In the genomic region with DNA sequence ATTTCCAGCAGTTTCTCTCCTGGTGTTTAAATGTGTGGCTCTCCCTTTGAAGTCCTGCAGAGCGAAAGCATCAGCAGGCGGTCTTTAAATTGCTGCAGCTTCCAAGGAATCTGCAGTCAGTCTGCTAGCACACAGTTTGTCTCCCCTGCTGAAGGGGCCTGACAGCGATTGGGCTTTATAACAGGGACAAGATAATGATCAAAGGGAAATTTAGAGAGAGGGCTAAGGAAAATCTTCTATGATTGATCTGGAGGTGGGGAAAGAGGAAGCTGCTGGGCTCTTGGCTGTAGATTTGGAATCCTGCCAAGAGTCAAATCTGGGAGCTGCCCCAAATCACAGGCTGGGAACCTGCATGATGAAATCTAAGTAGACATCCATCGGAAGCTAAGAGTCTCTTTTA, we compare ENCODE assay signal across 10 mouse cellular contexts.
A peak's percentile ranks its signal among the peaks of the same experiment; 100 is the strongest.
DNase-seq lines count a peak whose midpoint lies in the region; ATAC-seq and TF ChIP-seq lines count a peak whose summit lies in the region.
"Had no signal": no experiment of that assay in that cellular context is flagged by ENCODE, and none has a peak within 500 bp of the region (broad histone marks: within the 10 kb centered on the region; RNA-seq: fewer than 3 reads in every experiment).

No protein-coding gene starts in this region.

- no peak overlapping the region for H3K27ac ChIP-seq in heart, embryonic 13.5 days (replicated peaks)
- H3K27ac ChIP-seq in kidney, adult 2 months (ENCODE audit: insufficient read depth, low read depth, low read length), result no peak overlapping the region
- no peak overlapping the region for H3K27ac ChIP-seq in kidney, embryonic 14.5 days (ENCODE audit: low read depth, low read length)

- no peak for TF ChIP-seq CTCF in kidney, adult 2 months (conservative IDR thresholded peaks at IDR 0.05; ENCODE audit: insufficient read depth, insufficient read length, low read depth, low read length)

- ATAC-seq in heart, embryonic 13.5 days (ENCODE audit: extremely low read depth, insufficient number of reproducible peaks, low FRiP score, low TSS enrichment), result no peak
- ATAC-seq in kidney, embryonic 14.5 days (ENCODE audit: low FRiP score, low TSS enrichment), result no peak

- H3K4me3 ChIP-seq in heart, embryonic 13.5 days, result no peak overlapping the region
- H3K4me3 ChIP-seq in kidney, adult 2 months (ENCODE audit: insufficient read depth, low read depth, low read length), result no peak overlapping the region
- no peak overlapping the region for H3K4me3 ChIP-seq in kidney, embryonic 14.5 days (ENCODE audit: low read length)
- H3K4me3 ChIP-seq: myocyte had no signal

- H3K27me3 ChIP-seq in heart, embryonic 13.5 days (replicated peaks), result no peaks in the 10 kb centered on the region
- no peaks in the 10 kb centered on the region for H3K27me3 ChIP-seq in kidney, adult 2 months (replicated peaks; ENCODE audit: control insufficient read depth, insufficient read depth, low read length)
- no peaks in the 10 kb centered on the region for H3K27me3 ChIP-seq in kidney, embryonic 14.5 days (ENCODE audit: control insufficient read depth, insufficient read depth, low read length)

- DNase-seq in heart, adult 9 months (ENCODE audit: low spot score in 2 of 2), result no peak
- DNase-seq in R1 (ENCODE audit: low read depth, low spot score), result peak; percentile 17
- peak; percentile 51 for DNase-seq in embryo, embryonic 9.5 days (ENCODE audit: extremely low spot score)
- DNase-seq in mesoderm, embryonic 11.5 days (ENCODE audit: low read depth, low spot score), result peak; percentile 61
- no peak for DNase-seq in kidney, adult 2 months
- DNase-seq in frontal cortex, postnatal 10 days (ENCODE audit: low spot score in 2 of 2), result no peak

- H3K4me1 ChIP-seq in heart, embryonic 13.5 days, result peaks cover 15% of the 10 kb centered on the region
- peaks cover 4% of the 10 kb centered on the region; the same call in 1 of the 2 replicates for H3K4me1 ChIP-seq in kidney, adult 2 months (ENCODE audit: control insufficient read depth, insufficient read depth, low read length)
- H3K4me1 ChIP-seq in kidney, embryonic 14.5 days (ENCODE audit: control insufficient read depth, insufficient read depth, low read length), result no peaks in the 10 kb centered on the region

- H3K9me3 ChIP-seq in heart, embryonic 13.5 days, result no peaks in the 10 kb centered on the region
- H3K9me3 ChIP-seq in kidney, embryonic 14.5 days (ENCODE audit: control insufficient read depth, low read length), result no peaks in the 10 kb centered on the region
- H3K9me3 ChIP-seq: G1E had no signal

- H3K36me3 ChIP-seq in heart, embryonic 13.5 days, result no peaks in the 10 kb centered on the region
- H3K36me3 ChIP-seq in kidney, adult 2 months (ENCODE audit: control insufficient read depth, insufficient read depth, low read length), result no peaks in the 10 kb centered on the region
- no peaks in the 10 kb centered on the region for H3K36me3 ChIP-seq in kidney, embryonic 14.5 days (ENCODE audit: control insufficient read depth, insufficient read depth, low read length)
- H3K36me3 ChIP-seq: G1E had no signal

- no peak overlapping the region for H3K9ac ChIP-seq in heart, embryonic 13.5 days
- no peak overlapping the region for H3K9ac ChIP-seq in kidney, embryonic 14.5 days (ENCODE audit: low read depth, low read length)

- H3K4me2 ChIP-seq in heart, embryonic 13.5 days, result peak overlapping the region; percentile 27
- no peak overlapping the region for H3K4me2 ChIP-seq in kidney, embryonic 14.5 days (replicated peaks; ENCODE audit: low read depth, low read length)

- 12% methylated on average over 4 of the region's 4 CpGs for WGBS in heart, embryonic 13.5 days
- WGBS in kidney, adult 2 months, result 56% methylated on average over 4 of the region's 4 CpGs
- 27% methylated on average over 4 of the region's 4 CpGs for WGBS in kidney, embryonic 14.5 days

- TF ChIP-seq POLR2A in kidney, adult 2 months (IDR thresholded peaks at IDR 0.05; ENCODE audit: low read depth, low read length), result no peak

Comparison
In these comparisons a context has a peak if more than half of its experiments do, and no peak if none do; other contexts are left out.
1. DNase-seq: peak in R1 (single experiment), embryo, embryonic 9.5 days (single experiment) and mesoderm, embryonic 11.5 days (single experiment); none in heart, adult 9 months (0 of 2), kidney, adult 2 months (single experiment) and frontal cortex, postnatal 10 days (0 of 2).